Mouse (Mus musculus): ENCODE measurements around the gene Apol8.

Gene Apol8

GRCm38 (mm10) chr15:77756848-77757247 is at the start of gene Apol8:
TSS of gene Apol8 (minus strand) at chr15:77757003.
- DNase-seq: peak; percentile 48

GRCm38 (mm10) chr15:77805657-77806056 is 48.9 kb upstream of the Apol8 start:
- DNase-seq: no peak

GRCm38 (mm10) chr15:77804949-77805348 is 48.1 kb upstream of the Apol8 start:
- DNase-seq: no peak

- DNase-seq: no peak
These were observed 47.7 kb upstream of the Apol8 start for GRCm38 (mm10) chr15:77804460-77804859.

GRCm38 (mm10) chr15:77803747-77804146 is 46.9 kb upstream of the Apol8 start:
- no peak for DNase-seq

GRCm38 (mm10) chr15:77802992-77803391 is 46.2 kb upstream of the Apol8 start:
- no peak for DNase-seq

- no peak for DNase-seq
These were observed 44.4 kb upstream of the Apol8 start for GRCm38 (mm10) chr15:77801188-77801587.

GRCm38 (mm10) chr15:77800511-77800910 is 43.7 kb upstream of the Apol8 start:
- DNase-seq: no peak

- DNase-seq: no peak
These were observed 43.0 kb upstream of the Apol8 start for GRCm38 (mm10) chr15:77799491-77800474.

GRCm38 (mm10) chr15:77798664-77799490 is 42.1 kb upstream of the Apol8 start:
- no peak for DNase-seq

- no peak for DNase-seq
These were observed 41.0 kb upstream of the Apol8 start for GRCm38 (mm10) chr15:77797609-77798411.

GRCm38 (mm10) chr15:77796409-77797035 is 39.7 kb upstream of the Apol8 start:
- DNase-seq: no peak

- DNase-seq: no peak
These were observed 38.1 kb upstream of the Apol8 start for GRCm38 (mm10) chr15:77794908-77795356.

GRCm38 (mm10) chr15:77794138-77794907 is 37.5 kb upstream of the Apol8 start:
- DNase-seq: no peak

GRCm38 (mm10) chr15:77793554-77793953 is 36.8 kb upstream of the Apol8 start:
- no peak for DNase-seq

GRCm38 (mm10) chr15:77793094-77793493 is 36.3 kb upstream of the Apol8 start:
- no peak for DNase-seq

- DNase-seq: no peak
These were observed 35.3 kb upstream of the Apol8 start for GRCm38 (mm10) chr15:77792056-77792455.

- DNase-seq: no peak
These were observed 34.0 kb upstream of the Apol8 start for GRCm38 (mm10) chr15:77790656-77791405.

GRCm38 (mm10) chr15:77789186-77789585 is 32.4 kb upstream of the Apol8 start:
- DNase-seq: no peak

GRCm38 (mm10) chr15:77788356-77788755 is 31.6 kb upstream of the Apol8 start:
- DNase-seq: no peak

- DNase-seq: no peak
These were observed 29.0 kb upstream of the Apol8 start for GRCm38 (mm10) chr15:77785807-77786206.
